Mouse (Mus musculus) gastrocnemius, adult 18-20 months (tissue): ENCODE results near the gene Cntn6. TPM values are rescaled to one million over a fixed set of nuclear protein-coding genes. Genes with fewer than 3 reads are reported as not detected.

ENCODE experiments used
- DNase-seq: peaks from one replicate; pipeline ENCODE4 v3.0.0; 2021; ENCODE audit warnings: low spot score
- long read RNA-seq, 2 experiments: library from polyadenylated mRNA; stranded (forward); transcript quantifications; one replicate each; pipeline ENCODE4 v2.0.0; 2021
- total RNA-seq, 2 experiments: library from RNA; stranded (reverse); gene quantifications; 2 replicates each; pipeline ENCODE4 v1.2.3; 2021

The Cntn6 gene
- total RNA-seq, result not detected
- long read RNA-seq, experiment 1, result 0 reads
- long read RNA-seq, experiment 2, result 0 reads

GRCm38 (mm10) chr6:104492490-104493431 lies at the start of gene Cntn6:
TSS of gene Cntn6 (plus strand) at chr6:104492790.
- no peak for DNase-seq

DNA sequence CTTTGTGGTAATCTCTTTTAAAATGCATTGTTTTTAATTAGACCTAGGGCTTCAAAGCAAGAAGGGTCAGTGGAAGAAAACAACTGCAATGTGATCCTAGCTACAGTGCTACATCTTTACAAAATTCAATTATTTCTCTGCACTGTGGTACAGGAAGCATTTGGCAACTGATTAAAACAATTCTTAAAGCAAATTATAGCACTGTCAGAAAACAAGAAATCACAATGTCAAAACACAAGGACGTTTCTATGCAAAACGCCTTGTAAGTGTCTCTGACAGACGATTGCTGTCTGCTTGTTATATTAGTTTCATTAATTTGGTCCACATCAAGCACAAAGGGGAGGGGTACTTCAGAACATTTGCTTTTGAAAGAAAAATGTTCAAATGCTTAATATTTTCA lies 48.9 kb upstream of the Cntn6 start:
- no peak for DNase-seq

- DNase-seq, result no peak
These were observed 21.9 kb upstream of the Cntn6 start for GRCm38 (mm10) chr6:104470706-104471105.

DNA sequence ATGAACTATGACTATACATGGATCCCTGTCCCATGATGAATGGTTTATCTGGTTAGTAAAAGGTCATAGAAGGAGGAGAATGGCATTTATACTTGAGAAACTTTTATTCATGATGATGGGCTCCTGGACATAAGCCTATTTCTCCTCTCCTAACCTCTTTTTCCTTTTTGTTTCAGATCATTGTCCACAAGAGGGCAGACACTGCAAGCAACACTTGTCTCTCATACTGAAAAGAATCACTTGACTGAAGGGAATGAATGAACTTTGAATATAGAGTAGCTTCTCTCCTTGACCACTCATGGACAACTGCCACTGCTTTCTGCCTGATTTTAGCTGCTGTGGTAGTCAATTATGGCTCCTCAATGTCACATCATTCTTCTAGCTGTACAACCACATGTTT lies 13.3 kb upstream of the Cntn6 start:
- no peak for DNase-seq

GRCm38 (mm10) chr6:104493459-104493858 lies 869 bp downstream of the Cntn6 start:
- DNase-seq, result no peak

- DNase-seq, result no peak
These were observed 3.2 kb downstream of the Cntn6 start for GRCm38 (mm10) chr6:104495801-104496200.

GRCm38 (mm10) chr6:104563993-104564392 lies 71.4 kb downstream of the Cntn6 start:
- no peak for DNase-seq

GRCm38 (mm10) chr6:104569564-104569963 lies 77.0 kb downstream of the Cntn6 start:
- DNase-seq, result no peak

- DNase-seq, result no peak
These were observed 95.4 kb downstream of the Cntn6 start for GRCm38 (mm10) chr6:104588028-104588427.

DNA sequence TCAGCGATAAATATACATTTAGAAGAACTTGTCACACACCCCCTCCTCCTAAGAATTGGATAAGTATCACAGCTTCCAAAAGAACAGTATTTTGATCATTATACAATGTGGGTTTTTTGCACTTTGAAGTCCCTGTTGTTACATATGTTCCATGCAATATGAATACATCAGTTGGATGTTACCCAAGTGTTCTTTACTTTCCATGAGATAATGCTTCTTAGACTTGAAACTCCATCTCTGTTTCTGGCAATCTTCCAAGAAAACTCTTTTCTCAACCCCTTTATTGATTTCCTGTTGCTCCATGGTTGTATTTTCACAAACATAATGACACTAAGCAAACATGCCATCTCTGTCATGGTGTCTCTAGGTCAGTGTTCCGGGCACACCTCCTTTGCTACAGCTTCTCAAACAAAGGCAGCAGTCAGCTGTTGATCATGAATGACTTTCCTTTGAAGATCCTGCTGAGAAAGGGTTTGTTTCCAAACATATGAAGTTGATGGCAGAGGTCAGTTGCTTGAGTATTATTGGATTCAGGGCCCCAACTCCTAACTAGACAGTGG lies 108.3 kb downstream of the Cntn6 start:
- no peak for DNase-seq

GRCm38 (mm10) chr6:104602894-104603293 lies 110.3 kb downstream of the Cntn6 start:
- DNase-seq, result no peak

- no peak for DNase-seq
These were observed 110.8 kb downstream of the Cntn6 start for GRCm38 (mm10) chr6:104603371-104603770.

GRCm38 (mm10) chr6:104605214-104605613 lies 112.6 kb downstream of the Cntn6 start:
- DNase-seq, result no peak

GRCm38 (mm10) chr6:104653518-104653917 lies 160.9 kb downstream of the Cntn6 start:
- DNase-seq, result no peak

- DNase-seq, result no peak
These were observed 176.1 kb downstream of the Cntn6 start for GRCm38 (mm10) chr6:104668701-104669100.

GRCm38 (mm10) chr6:104674249-104674648 lies 181.7 kb downstream of the Cntn6 start:
- DNase-seq, result no peak

- DNase-seq, result no peak
These were observed 187.4 kb downstream of the Cntn6 start for GRCm38 (mm10) chr6:104679809-104680495.

DNA sequence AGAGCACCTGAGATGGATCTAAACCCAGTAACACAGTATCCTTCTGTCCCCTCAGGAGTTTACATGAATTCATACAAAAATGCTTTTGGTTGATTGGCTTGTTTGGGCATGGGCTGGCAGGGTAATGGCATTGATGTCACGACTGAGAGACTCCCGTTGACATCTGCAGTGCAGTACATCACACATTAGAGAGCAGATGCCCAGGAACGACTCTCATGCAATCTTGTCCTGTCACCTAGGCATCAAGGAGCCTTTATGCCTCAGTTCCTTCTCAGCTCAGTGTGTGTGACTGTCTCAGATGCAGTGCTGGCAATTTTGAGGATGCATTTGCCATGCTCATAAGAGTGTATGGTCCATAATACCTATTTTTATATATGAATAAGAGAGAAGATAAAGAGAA lies 195.4 kb downstream of the Cntn6 start:
- DNase-seq, result no peak

DNA sequence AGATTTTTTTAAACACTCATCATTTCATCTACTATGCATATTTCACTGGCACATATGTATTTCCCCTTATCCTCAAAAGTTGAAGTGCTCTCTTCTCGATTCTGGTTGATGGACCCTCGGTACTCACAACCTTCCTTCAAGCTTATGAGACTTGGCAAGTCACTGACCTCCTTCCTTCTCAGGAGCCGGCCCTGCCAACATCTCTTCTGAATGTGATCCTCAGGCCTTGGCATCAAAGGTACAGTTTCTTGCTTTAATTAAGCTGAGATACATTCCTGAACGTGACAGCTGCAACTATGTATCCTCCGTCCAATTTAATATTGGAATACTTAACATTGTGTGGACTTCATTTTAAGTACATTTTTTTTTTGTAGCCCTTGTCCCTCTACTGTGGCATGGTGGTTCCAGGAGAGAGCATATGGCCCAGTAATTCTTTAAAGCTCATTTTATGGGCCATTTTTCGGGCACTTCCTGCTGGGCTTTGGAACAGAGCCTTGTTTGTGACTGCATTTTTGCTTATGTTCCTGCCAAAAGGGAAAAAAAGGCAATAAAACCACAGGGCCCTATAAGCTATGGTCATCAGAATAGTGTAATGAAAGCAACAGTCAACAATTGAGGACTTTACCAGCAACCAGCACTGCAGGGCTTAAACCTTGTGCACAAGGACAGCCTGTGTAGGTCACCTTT lies 196.0 kb downstream of the Cntn6 start:
- DNase-seq, result no peak

- no peak for DNase-seq
These were observed 236.0 kb downstream of the Cntn6 start for GRCm38 (mm10) chr6:104728571-104728970.

DNA sequence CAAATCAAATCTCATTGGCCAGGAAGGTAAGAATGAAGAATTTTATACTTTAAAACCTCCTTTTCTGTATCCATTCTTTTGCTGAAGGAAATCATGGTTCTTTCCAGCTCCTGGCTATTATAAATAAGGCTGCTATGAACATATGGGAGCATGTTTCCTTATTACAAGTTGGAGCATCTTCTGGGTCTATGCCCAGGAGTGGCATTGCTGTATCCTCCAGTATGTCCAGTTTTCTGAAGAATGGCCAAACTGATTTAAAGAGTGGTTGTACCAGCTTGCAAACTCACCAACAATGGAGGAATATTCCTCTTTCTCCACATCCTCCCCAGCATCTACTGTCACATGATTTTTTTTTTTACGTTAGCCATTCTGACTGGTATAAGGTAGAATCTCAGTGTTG lies 241.7 kb downstream of the Cntn6 start:
- DNase-seq, result no peak

DNA sequence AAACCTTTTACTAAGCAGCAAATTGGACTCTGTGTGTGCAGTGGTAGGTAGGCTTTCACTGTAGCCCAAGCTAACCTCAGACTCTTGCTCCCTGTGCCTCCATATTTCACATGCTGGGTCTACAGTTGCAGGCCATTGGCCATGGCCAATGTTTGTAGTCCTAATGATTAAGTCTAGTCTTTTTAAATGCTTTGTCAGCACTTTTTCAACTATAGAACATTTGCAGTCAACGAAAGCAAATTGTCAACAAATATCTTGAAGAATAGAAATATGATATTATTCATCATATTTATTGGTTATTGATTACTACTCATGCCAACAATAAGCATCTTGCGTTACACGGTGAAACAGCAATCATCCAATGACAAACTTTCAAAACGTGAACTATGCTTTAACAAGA lies 246.4 kb downstream of the Cntn6 start:
- no peak for DNase-seq
